Mouse (Mus musculus): Measurements from ENCODE around the gene Man1c1.

Gene Man1c1

GRCm38 (mm10) chr4:134674970-134675369, 29.1 kb downstream of the Man1c1 start:
- no peak for DNase-seq (ENCODE audit: low read depth, low spot score)

DNA sequence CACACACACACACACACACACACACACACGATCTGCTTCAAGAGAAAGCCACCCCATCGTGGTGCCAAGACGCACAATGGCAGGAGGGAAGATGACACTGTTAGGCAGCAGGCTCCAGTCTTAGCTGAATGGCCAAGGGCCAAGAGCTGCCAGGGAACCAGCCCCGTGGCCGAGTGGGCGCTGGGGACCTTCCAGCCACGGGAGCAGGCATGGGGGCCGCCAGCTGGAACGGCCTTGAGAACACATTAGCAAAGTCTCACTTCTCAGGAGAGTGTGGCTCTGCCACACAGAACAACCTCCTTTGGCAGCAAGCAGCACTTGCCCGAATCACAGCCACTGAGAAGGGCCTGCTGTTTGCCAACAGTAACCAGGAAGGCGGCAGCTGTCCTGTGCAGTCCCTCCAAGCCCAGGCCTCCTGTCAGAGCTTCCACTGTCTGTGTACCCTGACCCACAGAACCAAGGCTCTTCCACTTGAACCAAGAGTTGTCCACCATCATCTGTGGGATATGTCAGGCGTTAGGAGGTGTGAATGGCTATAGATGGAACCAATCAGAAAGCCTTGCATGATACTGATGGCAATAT, 30.1 kb downstream of the Man1c1 start:
- DNase-seq (ENCODE audit: low read depth, low spot score), result no peak

- DNase-seq (ENCODE audit: low read depth, low spot score), result no peak
Measured at GRCm38 (mm10) chr4:134673151-134673550, 30.9 kb downstream of the Man1c1 start.

- DNase-seq (ENCODE audit: low read depth, low spot score), result no peak
Measured at GRCm38 (mm10) chr4:134672326-134672725, 31.8 kb downstream of the Man1c1 start.

DNA sequence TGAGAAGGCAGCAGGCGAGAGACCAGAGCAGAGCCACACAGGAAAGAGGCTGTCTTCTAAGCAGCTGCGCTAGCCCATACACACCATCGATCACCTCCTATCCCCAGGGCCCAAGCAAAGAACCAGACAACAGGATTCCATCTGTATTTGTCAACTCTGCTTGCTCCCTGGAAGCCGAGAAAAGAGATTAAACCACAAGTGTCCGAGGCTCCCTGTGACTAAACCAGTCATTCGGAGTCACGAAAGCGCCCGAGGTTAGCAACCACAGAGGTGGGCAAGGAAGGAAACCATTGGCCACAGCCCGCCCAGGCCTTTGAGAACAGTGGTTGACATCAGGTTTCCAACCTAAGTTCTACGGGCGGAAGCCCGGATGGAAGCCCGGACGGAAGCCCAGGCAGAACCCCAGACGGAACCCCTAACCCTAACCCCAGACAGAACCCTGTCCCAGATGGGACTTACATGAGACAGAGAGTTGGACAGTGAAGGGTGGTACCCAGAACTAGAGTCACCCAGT, 32.4 kb downstream of the Man1c1 start:
- DNase-seq (ENCODE audit: low read depth, low spot score), result no peak

- no peak for DNase-seq (ENCODE audit: low read depth, low spot score)
Measured at GRCm38 (mm10) chr4:134669742-134670354, 34.2 kb downstream of the Man1c1 start.

GRCm38 (mm10) chr4:134668355-134669028, 35.6 kb downstream of the Man1c1 start:
- DNase-seq (ENCODE audit: low read depth, low spot score), result no peak

GRCm38 (mm10) chr4:134666391-134666790, 37.7 kb downstream of the Man1c1 start:
- no peak for DNase-seq (ENCODE audit: low read depth, low spot score)

GRCm38 (mm10) chr4:134663052-134663451, 41.0 kb downstream of the Man1c1 start:
- no peak for DNase-seq (ENCODE audit: low read depth, low spot score)

GRCm38 (mm10) chr4:134660630-134661183, 43.4 kb downstream of the Man1c1 start:
- no peak for DNase-seq (ENCODE audit: low read depth, low spot score)

DNA sequence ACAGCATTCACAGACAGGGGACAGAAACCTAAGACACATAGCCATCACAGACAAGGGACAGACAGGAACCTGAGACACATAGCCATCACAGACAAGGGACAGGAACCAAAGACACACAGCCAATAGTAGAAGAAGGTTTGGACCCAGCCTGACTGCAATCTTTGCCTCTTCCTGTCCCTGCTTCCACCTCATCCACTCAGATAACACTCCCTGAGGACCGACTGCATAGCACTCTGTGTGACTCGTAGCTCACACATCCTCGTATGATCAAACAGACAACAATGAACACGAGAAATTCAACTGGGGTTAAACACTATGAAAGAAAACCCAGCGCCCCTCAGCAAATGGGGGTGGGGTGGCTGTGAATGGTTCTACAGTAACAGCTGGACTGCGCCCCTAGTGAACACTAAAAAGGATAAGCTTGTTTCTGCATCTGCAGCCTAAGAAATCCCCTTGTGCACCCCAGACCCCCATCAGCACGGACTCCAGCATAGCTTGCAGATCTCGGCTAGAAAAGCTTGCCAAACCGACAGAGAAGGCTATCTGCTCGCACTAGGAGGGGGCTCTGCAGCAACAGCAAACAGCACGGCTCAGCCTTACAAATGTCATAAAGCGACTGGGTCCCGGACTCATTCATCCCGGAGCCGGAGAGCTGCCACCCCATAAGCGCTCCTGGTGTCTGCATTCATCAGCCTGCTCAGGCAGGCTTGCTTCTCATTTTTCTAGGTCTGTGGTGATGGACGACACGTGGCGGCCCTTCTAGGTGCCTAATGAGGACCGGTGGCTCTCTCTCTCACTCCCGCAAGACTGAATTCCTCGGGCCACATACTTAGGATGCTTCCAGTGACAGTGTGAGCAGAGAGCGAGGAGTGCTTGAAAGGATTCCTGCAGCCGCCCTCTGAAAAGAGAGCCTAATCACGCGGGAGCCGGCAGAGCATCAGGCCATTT, 44.5 kb downstream of the Man1c1 start:
- no peak for DNase-seq (ENCODE audit: low read depth, low spot score)

DNA sequence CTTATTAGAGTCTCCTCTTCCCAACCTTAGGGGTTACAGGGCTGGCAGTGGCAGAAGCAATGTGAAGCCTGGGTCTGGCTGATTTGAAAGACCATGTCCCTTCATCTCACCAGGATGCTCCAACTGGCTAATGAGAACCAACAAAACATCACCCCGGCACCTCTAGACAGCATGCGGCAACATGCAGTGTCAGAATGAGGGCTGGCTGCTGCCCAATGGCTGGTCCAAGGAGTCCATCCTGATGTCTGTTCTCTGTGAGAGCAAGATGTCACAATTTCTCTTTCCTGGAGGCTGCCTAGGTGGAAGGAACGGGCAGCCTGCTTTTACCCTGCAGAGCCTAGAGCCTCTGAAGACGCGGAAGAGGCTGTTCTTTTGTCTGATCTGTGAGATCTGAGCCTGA, 46.6 kb downstream of the Man1c1 start:
- DNase-seq (ENCODE audit: low read depth, low spot score), result no peak

GRCm38 (mm10) chr4:134654391-134654790, 49.7 kb downstream of the Man1c1 start:
- no peak for DNase-seq (ENCODE audit: low read depth, low spot score)

GRCm38 (mm10) chr4:134652720-134653119, 51.4 kb downstream of the Man1c1 start:
- DNase-seq (ENCODE audit: low read depth, low spot score), result no peak

- DNase-seq (ENCODE audit: low read depth, low spot score), result no peak
Measured at GRCm38 (mm10) chr4:134652151-134652550, 51.9 kb downstream of the Man1c1 start.

- DNase-seq (ENCODE audit: low read depth, low spot score), result no peak
Measured at GRCm38 (mm10) chr4:134651358-134651757, 52.7 kb downstream of the Man1c1 start.

GRCm38 (mm10) chr4:134645042-134645948, 58.8 kb downstream of the Man1c1 start:
- no peak for DNase-seq (ENCODE audit: low read depth, low spot score)

GRCm38 (mm10) chr4:134644410-134644809, 59.7 kb downstream of the Man1c1 start:
- no peak for DNase-seq (ENCODE audit: low read depth, low spot score)

GRCm38 (mm10) chr4:134641711-134642516, 62.2 kb downstream of the Man1c1 start:
- DNase-seq (ENCODE audit: low read depth, low spot score), result no peak

DNA sequence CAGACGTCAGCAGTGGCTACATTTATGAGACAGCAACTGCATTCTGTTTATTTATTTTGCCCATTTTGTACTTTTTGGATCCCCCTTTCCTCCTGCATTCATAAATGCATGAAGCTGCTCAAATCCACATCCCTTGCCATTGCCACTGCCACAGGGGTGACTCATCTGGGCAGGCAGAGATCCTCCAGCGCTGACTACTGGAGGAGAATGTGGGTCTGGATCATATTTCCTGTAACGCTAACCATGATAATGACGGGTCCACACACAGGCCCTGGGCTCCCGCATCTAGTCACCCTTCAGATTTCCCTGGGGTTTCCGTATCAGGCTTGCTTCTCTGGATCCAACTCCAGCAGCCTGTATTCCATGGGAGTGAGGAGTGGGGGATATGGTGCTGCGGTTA, 64.8 kb downstream of the Man1c1 start:
- no peak for DNase-seq (ENCODE audit: low read depth, low spot score)

Measured in brain, embryonic 18.5 days (tissue).